Comparison of ENCODE assay signal across 21 mouse cellular contexts in the genomic region with DNA sequence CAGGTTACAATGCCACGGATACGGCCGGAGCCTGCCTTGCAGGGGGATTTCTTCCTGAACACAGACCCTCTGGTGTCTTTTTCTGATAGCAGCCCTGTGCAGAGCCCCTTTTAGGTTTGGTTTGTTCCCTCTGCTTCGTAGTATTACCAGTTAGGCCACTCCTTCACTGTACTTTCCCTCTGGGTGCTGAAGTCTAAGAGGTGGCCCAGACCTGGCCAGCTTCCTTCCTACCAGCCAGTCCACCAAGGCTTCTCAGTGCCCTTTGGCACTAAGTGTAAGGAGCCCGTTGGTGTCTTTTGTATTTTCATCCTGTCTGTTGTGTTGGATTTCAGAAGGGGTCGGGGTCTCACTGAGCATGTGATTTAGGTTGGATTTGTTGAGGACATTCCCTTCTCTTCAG. TPM values are rescaled to one million over a fixed set of nuclear protein-coding genes. Genes with fewer than 3 reads are reported as not detected.
DNase-seq lines count a peak whose midpoint lies in the region; ATAC-seq and TF ChIP-seq lines count a peak whose summit lies in the region.
"Had no signal": no experiment of that assay in that cellular context is flagged by ENCODE, and none has a peak within 500 bp of the region (broad histone marks: within the 10 kb centered on the region; RNA-seq: fewer than 3 reads in every experiment).

No protein-coding gene starts in this region.

- no peak overlapping the region for H3K27ac ChIP-seq in kidney, embryonic 16.5 days (ENCODE audit: low read length)
- H3K27ac ChIP-seq in intestine, postnatal 0 days (ENCODE audit: low read depth, low read length), result peak overlapping the region; percentile 87
- no peak overlapping the region for H3K27ac ChIP-seq in embryonic facial prominence, embryonic 10.5 days (replicated peaks)
- H3K27ac ChIP-seq: embryonic facial prominence, embryonic 15.5 days; forebrain, embryonic 10.5 days; gastrocnemius, adult 2 months; heart, embryonic 15.5 days; hindbrain, embryonic 10.5 days; hindbrain, embryonic 14.5 days had no signal

- no peaks in the 10 kb centered on the region for H3K9me3 ChIP-seq in kidney, embryonic 16.5 days (ENCODE audit: low read length)
- H3K9me3 ChIP-seq in intestine, postnatal 0 days (ENCODE audit: control insufficient read depth), result no peaks in the 10 kb centered on the region
- H3K9me3 ChIP-seq in embryonic facial prominence, embryonic 10.5 days, result no peaks in the 10 kb centered on the region
- H3K9me3 ChIP-seq: embryonic facial prominence, embryonic 15.5 days; forebrain, embryonic 10.5 days; heart, embryonic 15.5 days; hindbrain, embryonic 10.5 days had no signal

- no peak overlapping the region for H3K4me3 ChIP-seq in kidney, embryonic 16.5 days (ENCODE audit: low read length)
- no peak overlapping the region for H3K4me3 ChIP-seq in intestine, postnatal 0 days (ENCODE audit: low read depth, low read length)
- H3K4me3 ChIP-seq in embryonic facial prominence, embryonic 10.5 days, result no peak overlapping the region
- H3K4me3 ChIP-seq: embryonic facial prominence, embryonic 15.5 days; erythroblast, embryonic 14.5 days; forebrain, embryonic 10.5 days; gastrocnemius, adult 2 months; heart, embryonic 15.5 days; hindbrain, embryonic 10.5 days had no signal

- H3K27me3 ChIP-seq in kidney, embryonic 16.5 days (ENCODE audit: insufficient read depth, low read length), result no peaks in the 10 kb centered on the region
- no peaks in the 10 kb centered on the region for H3K27me3 ChIP-seq in intestine, postnatal 0 days (replicated peaks; ENCODE audit: control insufficient read depth, insufficient read depth, low read length)
- H3K27me3 ChIP-seq in embryonic facial prominence, embryonic 10.5 days (replicated peaks; ENCODE audit: low read depth, poor library complexity, severe bottlenecking), result no peaks in the 10 kb centered on the region
- H3K27me3 ChIP-seq: embryonic facial prominence, embryonic 15.5 days; heart, embryonic 15.5 days had no signal

- WGBS in kidney, embryonic 16.5 days, result 84% methylated on average over 6 of the region's 6 CpGs
- 64% methylated on average over 6 of the region's 6 CpGs for WGBS in intestine, postnatal 0 days
- WGBS in embryonic facial prominence, embryonic 10.5 days, result 85% methylated on average over 6 of the region's 6 CpGs

- TF ChIP-seq CTCF in intestine, postnatal 0 days (IDR thresholded peaks at IDR 0.05; ENCODE audit: low read depth), result no peak

- peak; percentile 33 for DNase-seq in kidney, adult 18-20 months
- no peak for DNase-seq in kidney, postnatal 10 days
- DNase-seq in kidney, postnatal 25 days, result peak; percentile 42 to 68
- DNase-seq in cerebellum, adult 9-10 months, result no peak
- DNase-seq in embryonic facial prominence, embryonic 10.5 days (ENCODE audit: low spot score), result no peak
- DNase-seq: adrenal gland, adult 2 months; adrenal gland, postnatal 25 days; cerebellum, adult 18-20 months; cerebellum, postnatal 10 days; gastrocnemius, adult 2 months; gastrocnemius, postnatal 25 days had no signal

- no peak overlapping the region for H3K4me2 ChIP-seq in kidney, embryonic 16.5 days (replicated peaks; ENCODE audit: low read depth, low read length)
- peak overlapping the region; percentile 30 for H3K4me2 ChIP-seq in intestine, postnatal 0 days (replicated peaks; ENCODE audit: low read depth)
- H3K4me2 ChIP-seq: embryonic facial prominence, embryonic 15.5 days; heart, embryonic 15.5 days; hindbrain, embryonic 14.5 days had no signal

- no peaks in the 10 kb centered on the region for H3K36me3 ChIP-seq in kidney, embryonic 16.5 days (ENCODE audit: insufficient read depth, low read length)
- H3K36me3 ChIP-seq in intestine, postnatal 0 days (ENCODE audit: control insufficient read depth, insufficient read depth), result no peaks in the 10 kb centered on the region
- H3K36me3 ChIP-seq in embryonic facial prominence, embryonic 10.5 days (replicated peaks), result no peaks in the 10 kb centered on the region
- H3K36me3 ChIP-seq: embryonic facial prominence, embryonic 15.5 days; forebrain, embryonic 10.5 days; heart, embryonic 15.5 days; hindbrain, embryonic 10.5 days had no signal

- H3K4me1 ChIP-seq in kidney, embryonic 16.5 days (ENCODE audit: insufficient read depth, low read length), result 0 out of 2 replicates have a peak, but pooled peaks cover 3% of the 10 kb centered on the region
- H3K4me1 ChIP-seq in intestine, postnatal 0 days (replicated peaks; ENCODE audit: control insufficient read depth, insufficient read depth, low read length), result peaks cover 7% of the 10 kb centered on the region; the same call in 1 of the 2 replicates
- H3K4me1 ChIP-seq in embryonic facial prominence, embryonic 10.5 days, result no peaks in the 10 kb centered on the region; the same call in 1 of the 2 replicates
- H3K4me1 ChIP-seq: embryonic facial prominence, embryonic 15.5 days; forebrain, embryonic 10.5 days; heart, embryonic 15.5 days; hindbrain, embryonic 10.5 days had no signal

- no peak overlapping the region for H3K9ac ChIP-seq in kidney, embryonic 16.5 days (replicated peaks; ENCODE audit: low read length)
- H3K9ac ChIP-seq in intestine, postnatal 0 days (ENCODE audit: low read depth, low read length), result no peak overlapping the region
- H3K9ac ChIP-seq: embryonic facial prominence, embryonic 15.5 days; heart, embryonic 15.5 days; hindbrain, embryonic 14.5 days had no signal

- no peak for ATAC-seq in kidney, embryonic 16.5 days (ENCODE audit: low FRiP score, low TSS enrichment)
- ATAC-seq in intestine, postnatal 0 days, result peak; percentile 68
- ATAC-seq: forebrain, embryonic 14.5 days had no signal

RNA-seq across cellular contexts. Expression of a gene that starts 2.8 kb away (rescaled TPM):
- 4.7 and 6.0 TPM in 2 replicates for polyA plus RNA-seq in kidney, embryonic 16.5 days (2015; fragmentation: Nextera tagmentation; extraction: Ambion mirVana)
- polyA plus RNA-seq in intestine, postnatal 0 days (2015; fragmentation: Nextera tagmentation; extraction: Ambion mirVana), result 101 and 106 TPM in 2 replicates
- polyA plus RNA-seq in embryonic facial prominence, embryonic 10.5 days (2016; fragmentation: Nextera tagmentation; extraction: Ambion mirVana), result 0.07 TPM in 1 of 2 replicates, not detected in the other
- polyA plus RNA-seq: adrenal gland, adult 2 months; embryonic facial prominence, embryonic 11.5 days; erythroblast, embryonic 14.5 days; forebrain, embryonic 14.5 days; heart, embryonic 15.5 days; hindbrain, embryonic 10.5 days; hindbrain, embryonic 14.5 days had no signal

RNA-seq across cellular contexts. Expression of a gene that starts 34.2 kb away (rescaled TPM):
- 479 and 496 TPM in 2 replicates for polyA plus RNA-seq in kidney, embryonic 16.5 days (2015; fragmentation: Nextera tagmentation; extraction: Ambion mirVana)
- 319 and 320 TPM in 2 replicates for polyA plus RNA-seq in intestine, postnatal 0 days (2015; fragmentation: Nextera tagmentation; extraction: Ambion mirVana)
- 38.1 and 54.6 TPM in 2 replicates for polyA plus RNA-seq in embryonic facial prominence, embryonic 10.5 days (2016; fragmentation: Nextera tagmentation; extraction: Ambion mirVana)

RNA-seq across cellular contexts. Expression of a gene that starts 34.8 kb away (rescaled TPM):
- polyA plus RNA-seq in kidney, embryonic 16.5 days (2015; fragmentation: Nextera tagmentation; extraction: Ambion mirVana), result 194 and 227 TPM in 2 replicates
- 180 and 193 TPM in 2 replicates for polyA plus RNA-seq in intestine, postnatal 0 days (2015; fragmentation: Nextera tagmentation; extraction: Ambion mirVana)
- 14.2 and 21.0 TPM in 2 replicates for polyA plus RNA-seq in embryonic facial prominence, embryonic 10.5 days (2016; fragmentation: Nextera tagmentation; extraction: Ambion mirVana)

RNA-seq across cellular contexts. Expression of a gene that starts 54.2 kb away (rescaled TPM):
- not detected in 2 replicates for polyA plus RNA-seq in kidney, embryonic 16.5 days (2015; fragmentation: Nextera tagmentation; extraction: Ambion mirVana)
- not detected in 2 replicates for polyA plus RNA-seq in intestine, postnatal 0 days (2015; fragmentation: Nextera tagmentation; extraction: Ambion mirVana)
- not detected in 2 replicates for polyA plus RNA-seq in embryonic facial prominence, embryonic 10.5 days (2016; fragmentation: Nextera tagmentation; extraction: Ambion mirVana)
- polyA plus RNA-seq: adrenal gland, adult 2 months; embryonic facial prominence, embryonic 11.5 days; embryonic facial prominence, embryonic 15.5 days; erythroblast, embryonic 14.5 days; forebrain, embryonic 10.5 days; forebrain, embryonic 14.5 days; heart, embryonic 15.5 days; hindbrain, embryonic 10.5 days; hindbrain, embryonic 14.5 days had no signal

Comparison
In these comparisons a context has a peak if more than half of its experiments do, and no peak if none do; other contexts are left out.
1. DNase-seq: peak in kidney, adult 18-20 months (single experiment) and kidney, postnatal 25 days (2 of 2); none in kidney, postnatal 10 days (single experiment), cerebellum, adult 9-10 months (single experiment) and embryonic facial prominence, embryonic 10.5 days (single experiment).
2. RNA of a gene that starts 2.8 kb away (polyA plus RNA-seq): 101 to 106 TPM in intestine, postnatal 0 days; 4.7 to 6.0 TPM in kidney, embryonic 16.5 days and 0.07 TPM in embryonic facial prominence, embryonic 10.5 days; every median in the first group is over 10 times any median in the second.